Mouse (Mus musculus) olfactory bulb, adult 2 months (tissue): ENCODE data around the gene Tedc2. TPM values are rescaled to one million over a fixed set of nuclear protein-coding genes. Genes with fewer than 3 reads are reported as not detected.
A peak's percentile ranks its signal among the peaks of the same experiment; 100 is the strongest.

Experiments used
- H3K27ac ChIP-seq: fragments of 200-500 bp; 2 replicates; pipeline ENCODE4 v1.5.1; 2012; ENCODE audit warnings: low read depth, low read length; ENCODE audit not compliant: insufficient read depth
- H3K4me1 ChIP-seq: fragments of 200-500 bp; 2 replicates; pipeline ENCODE4 v1.6.1; 2012; ENCODE audit warnings: low read length; ENCODE audit not compliant: control insufficient read depth, insufficient read depth
- H3K4me3 ChIP-seq: fragments of 200-500 bp; 2 replicates; pipeline ENCODE4 v1.5.1; 2012; ENCODE audit warnings: mild to moderate bottlenecking, low read depth, low read length, moderate library complexity; ENCODE audit not compliant: insufficient read depth
- CTCF ChIP-seq: fragments of 200-500 bp; IDR thresholded peaks from 2 replicates; pipeline ENCODE4 v1.5.1; 2012; ENCODE audit warnings: low read depth, mild to moderate bottlenecking, low read length, moderate library complexity; ENCODE audit not compliant: insufficient read depth
- POLR2A ChIP-seq: fragments of 200-500 bp; IDR thresholded peaks from 2 replicates; pipeline ENCODE4 v1.6.1; 2012; ENCODE audit warnings: mild to moderate bottlenecking, low read depth, low read length, moderate library complexity; ENCODE audit not compliant: insufficient read depth
- WGBS: fragments of 180-500 bp; shearing (Covaris S2); methylation state at CpG from one replicate; pipeline ENCODE4 v1.1.7; 2018; 5-methylcytosine and 5-hydroxymethylcytosine counted together
- polyA plus RNA-seq: library from polyadenylated mRNA; stranded (reverse); fragments of >200 nt; gene quantifications from 2 replicates; pipeline ENCODE4 v1.2.4, GENCODE M21; 2012; ENCODE audit warnings: low replicate concordance; ENCODE audit not compliant: missing spikeins, insufficient read depth, insufficient read length

Tedc2 gene
- polyA plus RNA-seq, 1 experiment = not detected

- TF ChIP-seq POLR2A = peak; percentile 72; the same call in 1 of the 2 replicates
- no peak for TF ChIP-seq CTCF
- Histone ChIP-seq H3K4me3 (peak overlapping the region; percentile 67), H3K27ac (no peak overlapping the region), H3K4me1 (0 out of 2 replicates have a peak, but pooled peaks cover 2% of the 10 kb centered on the region)
- WGBS = under 1% methylated on average over 32 of the region's 32 CpGs
These were observed 30.3 kb upstream of the Tedc2 start for GRCm38 (mm10) chr17:24250988-24251319.

- Histone ChIP-seq H3K4me1 (peaks cover 8% of the 10 kb centered on the region), H3K27ac (no peak overlapping the region), H3K4me3 (no peak overlapping the region)
- TF ChIP-seq POLR2A (no peak), CTCF (no peak)
- 98% methylated on average over 2 of the region's 2 CpGs for WGBS
These were observed 28.0 kb upstream of the Tedc2 start for GRCm38 (mm10) chr17:24248641-24249040.

- 51% methylated on average over 8 of the region's 8 CpGs for WGBS
- H3K27ac ChIP-seq = peak overlapping the region; percentile 88
- H3K4me1 ChIP-seq = peaks cover 6% of the 10 kb centered on the region
- TF ChIP-seq CTCF (no peak), POLR2A (no peak)
- no peak overlapping the region for H3K4me3 ChIP-seq
These were observed 23.4 kb upstream of the Tedc2 start for GRCm38 (mm10) chr17:24244061-24244460.

GRCm38 (mm10) chr17:24243311-24243969, 22.8 kb upstream of the Tedc2 start:
- Histone ChIP-seq H3K27ac (peak overlapping the region; percentile 88), H3K4me3 (no peak overlapping the region), H3K4me1 (peaks cover 6% of the 10 kb centered on the region)
- TF ChIP-seq CTCF (no peak), POLR2A (no peak)
- 82% methylated on average over 4 of the region's 4 CpGs for WGBS

GRCm38 (mm10) chr17:24236921-24237320, 16.3 kb upstream of the Tedc2 start:
- TF ChIP-seq POLR2A (no peak), CTCF (no peak)
- WGBS = 95% methylated on average over 7 of the region's 7 CpGs
- no peaks in the 10 kb centered on the region for H3K4me1 ChIP-seq

GRCm38 (mm10) chr17:24236479-24236878, 15.8 kb upstream of the Tedc2 start:
- Histone ChIP-seq H3K27ac (no peak overlapping the region), H3K4me1 (no peaks in the 10 kb centered on the region), H3K4me3 (no peak overlapping the region)
- TF ChIP-seq CTCF (no peak), POLR2A (no peak)
- WGBS = 98% methylated on average over 1 of the region's 1 CpGs

More at GRCm38 (mm10) chr17:24236921-24237320, 16.3 kb upstream of the Tedc2 start:
- no peak overlapping the region for H3K4me3 ChIP-seq
- H3K27ac ChIP-seq = no peak overlapping the region

- Histone ChIP-seq H3K27ac (no peak overlapping the region), H3K4me3 (no peak overlapping the region), H3K4me1 (no peaks in the 10 kb centered on the region)
- 90% methylated on average over 7 of the region's 7 CpGs for WGBS
- TF ChIP-seq POLR2A = no peak
- no peak for TF ChIP-seq CTCF
These were observed 7.3 kb upstream of the Tedc2 start for GRCm38 (mm10) chr17:24227941-24228340.

- Histone ChIP-seq H3K27ac (no peak overlapping the region), H3K4me3 (no peak overlapping the region), H3K4me1 (no peaks in the 10 kb centered on the region)
- TF ChIP-seq POLR2A = no peak
- no peak for TF ChIP-seq CTCF
- WGBS = 86% methylated on average over 8 of the region's 8 CpGs
These were observed 6.1 kb upstream of the Tedc2 start for GRCm38 (mm10) chr17:24226721-24227120.

- no peak for TF ChIP-seq CTCF
- 92% methylated on average over 5 of the region's 5 CpGs for WGBS
- H3K4me1 ChIP-seq = 0 out of 2 replicates have a peak, but pooled peaks cover 2% of the 10 kb centered on the region
- no peak overlapping the region for H3K4me3 ChIP-seq
- H3K27ac ChIP-seq = no peak overlapping the region
These were observed 5.2 kb upstream of the Tedc2 start for GRCm38 (mm10) chr17:24225851-24226250.

- Histone ChIP-seq H3K27ac (no peak overlapping the region), H3K4me1 (peaks cover 6% of the 10 kb centered on the region), H3K4me3 (no peak overlapping the region)
- 88% methylated on average over 10 of the region's 10 CpGs for WGBS
- TF ChIP-seq POLR2A (no peak), CTCF (no peak)
These were observed 4.1 kb upstream of the Tedc2 start for GRCm38 (mm10) chr17:24224741-24225140.
